Mouse (Mus musculus): ENCODE measurements at regions not wholly inside any gene's neighbourhood (a gene's known extent, or its start where the extent isn't known, plus 50 kb on each side); places are given as distances from the start of the nearest gene placed in this dataset.

DNA sequence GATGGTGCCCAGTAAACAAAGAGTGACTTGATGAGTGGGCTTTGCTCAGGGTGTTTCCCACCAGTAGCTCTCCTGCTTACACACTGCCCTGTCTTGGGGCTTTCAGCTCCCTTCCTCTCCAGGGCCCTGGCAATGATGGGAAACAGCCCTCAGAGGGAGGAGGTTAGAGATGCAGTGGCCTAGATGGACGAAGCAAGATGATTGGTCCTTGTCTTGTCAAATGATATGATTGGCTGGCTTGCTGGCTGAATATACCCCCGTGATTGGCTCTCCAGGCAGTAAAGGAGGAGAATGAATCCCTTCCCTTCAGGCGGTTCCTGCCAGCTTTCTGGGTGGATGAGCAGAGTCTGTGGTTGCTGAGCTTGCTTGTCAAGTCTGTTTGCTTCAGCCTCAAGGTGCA lies 74.8 kb upstream of the Ncam1 start:
- peak in 1 of 2 experiments; percentile 20 for DNase-seq (ENCODE audit: low spot score in 2 of 2)

DNA sequence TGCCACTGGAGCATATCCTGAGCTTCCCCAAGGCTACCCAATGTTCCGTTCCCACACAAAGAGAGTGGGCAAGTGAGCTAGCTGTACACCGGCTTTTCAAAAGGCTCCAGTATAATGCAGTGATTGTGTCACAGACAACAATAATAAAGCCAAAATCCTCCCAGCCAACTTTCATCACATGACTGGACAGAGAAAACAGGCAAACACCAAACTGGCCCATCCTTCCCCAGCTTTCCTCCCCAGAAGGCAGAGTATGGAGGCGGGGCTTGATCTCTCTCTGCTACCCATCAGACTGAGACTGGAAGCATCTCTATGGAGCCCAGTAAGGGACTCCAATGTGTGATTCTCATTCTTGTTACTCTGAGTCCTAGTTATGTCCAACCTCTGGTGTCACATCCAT lies 52.8 kb upstream of the Ncam1 start:
- no peak for DNase-seq (ENCODE audit: low spot score in 2 of 2)

DNA sequence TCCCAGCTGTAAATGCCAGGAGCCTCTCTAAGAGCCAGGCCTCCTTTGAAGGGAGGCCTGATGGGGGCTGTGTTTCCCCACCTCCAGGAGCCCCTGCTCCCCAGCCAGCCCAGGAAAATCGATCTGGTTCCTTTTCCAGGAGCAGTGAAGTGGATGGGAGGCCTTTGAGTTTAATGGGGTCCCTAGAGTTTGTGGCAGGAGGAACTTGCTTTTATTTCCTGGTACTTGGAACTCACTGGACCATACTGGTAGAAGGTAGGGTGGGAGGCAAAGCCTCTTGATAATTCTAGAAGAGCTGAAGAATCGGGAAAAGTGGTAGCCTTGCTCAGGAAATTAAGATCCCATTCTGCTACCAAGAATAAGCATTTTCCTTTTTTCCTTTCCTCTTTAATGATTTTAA lies 50.7 kb upstream of the Ncam1 start:
- no peak for DNase-seq (ENCODE audit: low spot score in 2 of 2)

DNA sequence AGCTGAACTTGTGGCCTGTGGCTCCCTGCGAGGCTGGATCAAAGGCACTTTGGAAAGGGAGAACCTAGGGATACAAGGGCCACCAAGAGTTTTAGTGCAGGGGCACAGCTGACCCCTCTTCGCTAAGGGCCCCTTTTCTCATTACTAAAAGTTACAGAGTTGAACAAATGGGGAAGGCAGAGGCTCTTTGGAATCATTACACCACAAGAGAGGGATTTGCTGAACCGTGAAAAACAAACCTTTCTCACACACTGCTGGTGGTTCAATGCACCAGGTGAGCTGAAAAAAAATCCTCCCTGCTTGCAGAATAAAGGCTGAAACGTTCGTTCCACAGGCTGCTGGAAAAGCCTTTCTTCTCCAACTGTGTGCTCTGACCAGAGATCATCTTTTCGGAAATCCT lies 50.2 kb upstream of the Ncam1 start:
- DNase-seq (ENCODE audit: low spot score in 2 of 2): no peak
